Mouse (Mus musculus) limb, embryonic 12.5 days (tissue): ENCODE measurements around the gene Coq8a. TPM values are rescaled to one million over a fixed set of nuclear protein-coding genes. Genes with fewer than 3 reads are reported as not detected.

Source experiments
- ATAC-seq: fragments of 200-750 bp; cut with Nextera tagmentation; 2 replicates; pipeline ENCODE4 v1.8.0; 2017; ENCODE audit warnings: low read depth, moderate TSS enrichment; ENCODE audit not compliant: insufficient number of reproducible peaks, insufficient read depth, low FRiP score, low TSS enrichment
- H3K27ac ChIP-seq: fragments of 300-500 bp; sonication (generic); 2 replicates; pipeline ENCODE4 v1.5.1; 2016; ENCODE audit warnings: mild to moderate bottlenecking, moderate library complexity
- H3K27me3 ChIP-seq: fragments of 300-500 bp; sonication (generic); 2 replicates; pipeline ENCODE4 v1.6.1; 2016; ENCODE audit warnings: mild to moderate bottlenecking, moderate library complexity
- H3K36me3 ChIP-seq: fragments of 300-500 bp; sonication (generic); 2 replicates; pipeline ENCODE4 v1.6.1; 2016; ENCODE audit warnings: mild to moderate bottlenecking, moderate library complexity
- H3K4me1 ChIP-seq: fragments of 300-500 bp; sonication (generic); replicated peaks from 2 replicates; pipeline ENCODE4 v1.6.1; 2016
- H3K4me2 ChIP-seq: fragments of 300-500 bp; sonication (generic); 2 replicates; pipeline ENCODE4 v1.6.1; 2016; ENCODE audit warnings: mild to moderate bottlenecking, moderate library complexity
- H3K4me3 ChIP-seq: fragments of 300-500 bp; sonication (generic); replicated peaks from 2 replicates; pipeline ENCODE4 v1.5.1; 2016; ENCODE audit warnings: mild to moderate bottlenecking
- H3K9ac ChIP-seq: fragments of 300-500 bp; sonication (generic); replicated peaks from 2 replicates; pipeline ENCODE4 v1.6.1; 2016; ENCODE audit warnings: mild to moderate bottlenecking, moderate library complexity
- H3K9me3 ChIP-seq: fragments of 300-500 bp; sonication (generic); 2 replicates; pipeline ENCODE4 v1.6.1; 2016; ENCODE audit warnings: mild to moderate bottlenecking, moderate library complexity
- WGBS: fragments of 180-500 bp; shearing (Covaris S2); methylation state at CpG from one replicate; pipeline ENCODE4 v1.1.7; 2016; 5-methylcytosine and 5-hydroxymethylcytosine counted together
- polyA plus RNA-seq: library from polyadenylated mRNA; unstranded; fragments of >200 nt; fragmentation: Nextera tagmentation; extraction: Ambion mirVana; gene quantifications from 2 replicates; pipeline ENCODE4 v1.2.1, GENCODE M21; 2016

Coq8a gene
- polyA plus RNA-seq, 1 experiment from 2014 or later: 4.0 TPM

DNA sequence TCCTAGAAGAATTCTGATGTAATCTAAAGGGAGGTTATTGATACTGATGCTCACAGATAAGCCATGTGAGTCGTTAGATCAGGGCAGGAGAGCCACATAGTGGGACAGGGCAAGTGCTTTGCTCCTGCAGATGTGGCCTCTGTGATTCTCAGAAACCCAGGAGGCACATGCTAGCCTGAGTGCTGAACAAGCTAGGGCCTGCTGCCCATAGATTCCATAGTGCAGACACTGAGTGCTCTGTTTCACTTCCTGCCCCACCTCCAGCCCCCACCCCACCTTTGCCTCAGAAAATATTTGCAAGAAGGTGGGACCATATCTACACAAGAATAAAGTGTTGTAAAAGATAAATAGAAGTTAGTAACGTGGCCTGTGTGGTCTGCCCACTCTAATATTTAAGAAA, 40.8 kb downstream of the Coq8a start:
- Histone ChIP-seq H3K9me3 (no peaks in the 10 kb centered on the region), H3K36me3 (peaks cover 45% of the 10 kb centered on the region), H3K27me3 (no peaks in the 10 kb centered on the region), H3K4me1 (no peaks in the 10 kb centered on the region; the same call in 1 of the 2 replicates), H3K27ac (no peak overlapping the region), H3K9ac (no peak overlapping the region), H3K4me2 (no peak overlapping the region), H3K4me3 (no peak overlapping the region)
- 66% methylated on average over 2 of the region's 2 CpGs for WGBS
- ATAC-seq: no peak

DNA sequence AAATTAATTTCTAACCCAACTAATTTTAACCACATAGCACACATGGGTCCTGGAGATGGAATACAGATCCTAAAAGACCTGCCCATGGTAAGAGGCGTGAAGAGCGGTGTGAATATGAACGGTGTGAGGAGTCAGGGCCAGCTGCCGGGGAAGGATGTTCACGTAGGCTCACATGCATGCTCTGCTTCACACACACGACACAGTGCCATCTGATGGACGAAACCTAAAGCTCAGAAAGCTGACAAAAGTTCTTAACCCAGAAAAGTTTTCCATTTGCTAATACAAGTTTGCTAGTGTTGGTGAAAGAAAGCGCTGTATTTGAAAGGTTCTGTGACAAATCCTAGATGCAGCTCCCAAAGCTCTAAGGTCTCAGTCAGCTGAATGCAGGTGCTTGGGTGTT, 48.2 kb downstream of the Coq8a start:
- Histone ChIP-seq H3K36me3 (peaks cover 50% of the 10 kb centered on the region), H3K9me3 (no peaks in the 10 kb centered on the region), H3K4me1 (peaks cover 4% of the 10 kb centered on the region; the same call in 1 of the 2 replicates), H3K27ac (no peak overlapping the region), H3K9ac (no peak overlapping the region), H3K4me3 (no peak overlapping the region), H3K4me2 (no peak overlapping the region), H3K27me3 (no peaks in the 10 kb centered on the region)
- ATAC-seq: no peak
- WGBS: 86% methylated on average over 8 of the region's 8 CpGs

- no peaks in the 10 kb centered on the region for H3K9me3 ChIP-seq
- peaks cover 50% of the 10 kb centered on the region for H3K36me3 ChIP-seq
- 82% methylated on average over 4 of the region's 4 CpGs for WGBS
- no peak for ATAC-seq
- H3K27me3 ChIP-seq: no peaks in the 10 kb centered on the region
- H3K9ac ChIP-seq: no peak overlapping the region
- no peak overlapping the region for H3K4me2 ChIP-seq
- H3K27ac ChIP-seq: no peak overlapping the region
- H3K4me1 ChIP-seq: peaks cover 4% of the 10 kb centered on the region; the same call in 1 of the 2 replicates
- H3K4me3 ChIP-seq: no peak overlapping the region
Observed at GRCm38 (mm10) chr1:180148563-180148962, 50.8 kb downstream of the Coq8a start.

DNA sequence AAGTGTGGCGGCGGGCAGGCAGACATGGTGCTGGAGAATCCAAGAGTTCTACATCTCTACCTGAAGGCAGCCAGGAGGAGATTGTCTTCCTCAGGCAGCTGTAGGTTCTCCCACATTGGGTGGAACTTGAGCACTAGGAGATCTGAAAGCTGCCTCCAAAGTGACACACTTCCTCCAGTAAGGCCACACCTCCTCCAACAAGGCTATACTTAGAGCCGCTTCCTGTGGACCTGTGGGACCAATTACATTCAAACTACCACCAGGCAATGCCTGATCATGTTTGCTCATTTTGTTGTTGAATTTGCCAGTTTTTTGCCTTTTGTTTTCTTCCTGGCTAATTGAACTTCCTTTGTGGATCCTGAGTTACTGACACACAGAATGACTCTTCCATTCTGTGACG, 51.4 kb downstream of the Coq8a start:
- Histone ChIP-seq H3K9ac (no peak overlapping the region), H3K27ac (no peak overlapping the region), H3K9me3 (no peaks in the 10 kb centered on the region), H3K4me3 (no peak overlapping the region), H3K36me3 (peaks cover 49% of the 10 kb centered on the region), H3K27me3 (no peaks in the 10 kb centered on the region), H3K4me2 (no peak overlapping the region), H3K4me1 (peaks cover 4% of the 10 kb centered on the region; the same call in 1 of the 2 replicates)
- WGBS: 69% methylated on average over 4 of the region's 4 CpGs
- no peak for ATAC-seq

- H3K36me3 ChIP-seq: peaks cover 52% of the 10 kb centered on the region
- H3K9me3 ChIP-seq: no peaks in the 10 kb centered on the region
- H3K4me2 ChIP-seq: no peak overlapping the region
- H3K27ac ChIP-seq: no peak overlapping the region
- 93% methylated on average over 2 of the region's 2 CpGs for WGBS
- H3K27me3 ChIP-seq: no peaks in the 10 kb centered on the region
- no peak overlapping the region for H3K9ac ChIP-seq
- peaks cover 13% of the 10 kb centered on the region for H3K4me1 ChIP-seq
- H3K4me3 ChIP-seq: no peak overlapping the region
- ATAC-seq: no peak
Observed at GRCm38 (mm10) chr1:180140970-180141369, 58.4 kb downstream of the Coq8a start.

GRCm38 (mm10) chr1:180139158-180139557, 60.2 kb downstream of the Coq8a start:
- Histone ChIP-seq H3K9ac (no peak overlapping the region), H3K36me3 (peaks cover 46% of the 10 kb centered on the region), H3K4me3 (no peak overlapping the region), H3K27ac (peak overlapping the region; percentile 32; the same call in 1 of the 2 replicates), H3K4me2 (no peak overlapping the region), H3K4me1 (peaks cover 21% of the 10 kb centered on the region), H3K27me3 (no peaks in the 10 kb centered on the region), H3K9me3 (no peaks in the 10 kb centered on the region)
- 44% methylated on average over 4 of the region's 4 CpGs for WGBS
- ATAC-seq: no peak

- no peak for ATAC-seq
- H3K27ac ChIP-seq: no peak overlapping the region
- H3K9ac ChIP-seq: no peak overlapping the region
- 91% methylated on average over 4 of the region's 4 CpGs for WGBS
- H3K4me1 ChIP-seq: peaks cover 10% of the 10 kb centered on the region; the same call in 1 of the 2 replicates
- no peak overlapping the region for H3K4me2 ChIP-seq
- no peaks in the 10 kb centered on the region for H3K27me3 ChIP-seq
- H3K36me3 ChIP-seq: peaks cover 16% of the 10 kb centered on the region; the same call in 1 of the 2 replicates
- no peaks in the 10 kb centered on the region for H3K9me3 ChIP-seq
- H3K4me3 ChIP-seq: no peak overlapping the region
Observed at GRCm38 (mm10) chr1:180132187-180132586, 67.2 kb downstream of the Coq8a start.

DNA sequence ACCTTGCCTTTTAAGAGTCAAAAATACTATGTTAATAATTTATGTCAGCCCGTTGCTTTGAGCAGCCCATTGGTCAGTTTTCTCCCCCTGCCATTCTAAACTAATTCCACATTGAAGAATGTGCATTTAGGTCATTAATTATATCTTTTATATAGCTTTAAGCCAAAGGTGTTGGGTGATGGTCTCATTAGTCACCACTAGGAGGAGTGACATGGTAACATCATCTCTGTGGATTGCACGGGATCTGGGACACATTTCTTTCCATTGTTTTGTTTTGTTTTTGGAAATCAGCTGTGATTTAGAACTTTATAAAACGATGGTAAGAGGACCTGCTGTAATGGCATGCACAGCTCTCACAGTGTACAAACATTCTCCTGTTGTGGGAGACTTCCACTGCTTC, 68.0 kb downstream of the Coq8a start:
- Histone ChIP-seq H3K4me2 (no peak overlapping the region), H3K36me3 (peaks cover 10% of the 10 kb centered on the region; the same call in 1 of the 2 replicates), H3K27me3 (no peaks in the 10 kb centered on the region), H3K4me1 (peaks cover 10% of the 10 kb centered on the region; the same call in 1 of the 2 replicates), H3K9me3 (no peaks in the 10 kb centered on the region), H3K27ac (no peak overlapping the region), H3K9ac (no peak overlapping the region), H3K4me3 (no peak overlapping the region)
- 57% methylated on average over 3 of the region's 3 CpGs for WGBS
- no peak for ATAC-seq

DNA sequence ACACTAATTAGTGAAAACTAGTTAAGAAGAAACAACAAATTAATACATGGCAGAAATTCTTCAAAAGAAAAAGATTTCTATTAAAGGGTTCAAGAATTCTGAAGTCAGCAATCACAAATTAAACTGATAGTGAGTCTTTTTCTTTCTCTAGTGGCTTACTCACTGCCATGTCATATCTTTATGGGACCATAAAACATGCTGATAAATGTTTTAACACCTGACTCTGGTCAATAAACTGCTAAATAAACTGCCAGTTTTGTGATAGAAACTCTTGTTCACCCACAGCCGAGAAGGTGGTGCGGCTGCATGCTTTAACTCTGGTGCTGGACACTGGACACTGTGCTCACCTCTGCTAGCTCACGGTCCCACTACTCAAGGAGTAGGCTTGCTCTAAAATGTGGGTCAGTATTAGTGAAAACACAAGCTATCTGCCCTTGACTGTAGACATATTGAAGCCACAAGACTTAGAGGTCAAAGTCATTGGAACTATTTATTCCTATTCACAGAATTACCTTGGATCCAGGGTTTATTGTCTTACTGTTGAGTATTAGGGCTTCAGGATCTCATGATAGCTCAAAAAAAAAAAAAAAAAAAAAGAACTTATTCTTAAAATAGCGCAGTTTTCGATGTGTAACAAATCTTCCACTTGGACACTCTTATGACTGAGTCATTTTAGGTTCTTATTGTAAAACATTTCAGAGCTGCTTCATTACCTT, 71.2 kb downstream of the Coq8a start:
- Histone ChIP-seq H3K9ac (no peak overlapping the region), H3K9me3 (no peaks in the 10 kb centered on the region), H3K36me3 (peaks cover 8% of the 10 kb centered on the region; the same call in 1 of the 2 replicates), H3K4me1 (no peaks in the 10 kb centered on the region), H3K27ac (no peak overlapping the region), H3K4me2 (no peak overlapping the region), H3K4me3 (no peak overlapping the region), H3K27me3 (no peaks in the 10 kb centered on the region)
- ATAC-seq: no peak
- WGBS: 71% methylated on average over 5 of the region's 5 CpGs

DNA sequence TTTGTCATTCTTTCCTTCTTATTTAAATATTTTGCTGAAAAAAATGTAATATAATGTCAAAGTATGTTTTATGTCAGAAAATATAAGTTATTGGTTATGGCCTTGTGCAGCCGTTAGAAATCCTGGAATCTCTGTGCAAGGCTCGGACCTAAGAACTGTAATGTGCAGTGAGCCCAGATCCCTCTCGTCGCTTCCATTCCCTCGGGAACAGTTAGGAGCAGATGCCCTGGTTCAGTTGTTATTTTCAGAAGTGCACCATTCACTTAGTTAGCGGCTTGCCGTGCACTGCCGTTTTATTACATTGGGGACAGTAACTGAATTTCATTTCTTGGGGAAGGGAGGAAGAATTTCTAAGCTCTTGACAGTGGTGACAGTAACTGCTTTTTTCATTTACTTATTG, 81.2 kb downstream of the Coq8a start:
- ATAC-seq: no peak
- 61% methylated on average over 8 of the region's 8 CpGs for WGBS
- H3K27ac ChIP-seq: no peak overlapping the region
- H3K27me3 ChIP-seq: no peaks in the 10 kb centered on the region
- no peak overlapping the region for H3K4me3 ChIP-seq
- H3K9ac ChIP-seq: no peak overlapping the region
- peaks cover 19% of the 10 kb centered on the region; the same call in 1 of the 2 replicates for H3K36me3 ChIP-seq
- no peaks in the 10 kb centered on the region for H3K9me3 ChIP-seq
- H3K4me2 ChIP-seq: no peak overlapping the region
- peaks cover 3% of the 10 kb centered on the region; the same call in 1 of the 2 replicates for H3K4me1 ChIP-seq

DNA sequence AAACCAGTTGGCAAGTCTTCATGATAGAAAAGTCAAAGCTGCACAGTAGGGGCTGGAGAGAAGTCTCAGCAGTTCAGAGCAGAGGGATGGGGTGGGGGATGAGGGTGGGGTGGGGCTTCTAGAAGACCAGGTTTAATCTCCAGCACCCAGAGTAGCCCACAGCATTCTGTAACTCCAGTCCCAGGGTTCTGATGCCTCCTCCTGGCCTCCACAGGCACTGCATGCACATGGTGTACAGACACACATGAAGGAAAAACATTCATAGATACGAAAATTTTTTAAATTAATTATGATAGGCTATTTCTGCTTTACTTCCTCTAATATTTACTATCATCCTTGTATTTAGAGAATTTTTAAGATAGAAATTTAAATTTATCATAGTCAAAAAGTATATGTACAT, 82.9 kb downstream of the Coq8a start:
- Histone ChIP-seq H3K36me3 (peaks cover 26% of the 10 kb centered on the region; the same call in 1 of the 2 replicates), H3K9ac (no peak overlapping the region), H3K4me3 (no peak overlapping the region), H3K4me1 (peaks cover 3% of the 10 kb centered on the region; the same call in 1 of the 2 replicates), H3K27ac (no peak overlapping the region), H3K27me3 (no peaks in the 10 kb centered on the region), H3K9me3 (no peaks in the 10 kb centered on the region), H3K4me2 (no peak overlapping the region)
- ATAC-seq: no peak
- WGBS: 83% methylated on average over 1 of the region's 1 CpGs
